Mouse (Mus musculus): ENCODE measurements around the gene Gdf7.

DNA sequence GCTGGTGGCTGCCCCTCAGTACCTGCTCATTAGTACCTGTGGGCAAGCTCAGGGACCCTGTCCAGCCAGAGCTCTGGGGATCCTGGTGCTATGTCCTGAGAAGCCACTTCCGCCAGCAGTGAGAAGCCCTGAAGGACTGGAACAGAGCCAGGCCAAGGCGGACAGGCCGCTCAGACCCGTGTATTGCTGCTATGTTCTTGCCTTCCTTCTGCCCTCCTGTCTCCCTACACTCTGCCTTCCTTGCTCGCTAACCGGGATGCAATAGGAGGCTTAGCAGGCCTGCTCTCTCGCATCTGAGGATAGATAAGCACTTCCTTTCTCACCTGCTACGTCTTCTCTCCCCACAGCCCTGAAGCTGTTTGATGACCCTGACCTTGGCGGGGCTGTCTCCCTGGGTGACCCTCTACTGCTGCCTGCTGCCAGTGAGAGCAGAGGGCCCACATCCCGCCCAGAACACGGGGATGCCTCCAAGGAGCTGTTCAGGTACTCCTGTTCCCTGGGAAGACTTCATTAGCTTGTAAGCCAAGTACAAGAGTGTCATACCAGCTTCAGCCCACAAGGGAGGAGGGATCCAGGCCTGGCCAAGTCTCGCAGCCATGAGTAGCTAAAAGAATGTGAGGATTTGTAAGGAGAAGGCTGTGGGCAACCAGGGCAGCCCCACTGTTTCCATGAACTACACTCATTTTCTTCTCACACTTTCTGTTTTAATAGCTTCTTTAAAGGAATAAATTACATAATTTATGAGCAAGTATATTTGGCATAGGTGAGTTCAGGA lies 35.7 kb upstream of the Gdf7 start:
- TF ChIP-seq GATA1 (IDR thresholded peaks at IDR 0.05; ENCODE audit: borderline replicate concordance, low read length) (no peak), FLI1 (IDR thresholded peaks at IDR 0.05; ENCODE audit: low read length) (no peak)

Measured in megakaryocyte, embryonic 14.5 days (primary cell).